Mouse (Mus musculus) bone marrow macrophage, adult 2 months (primary cell): ENCODE data around the gene Gm21731.
"Not testable (repeated sequence)": the region's sequence is repeated elsewhere in the genome, so short reads cannot be mapped to it uniquely, and the experiment has no call there.

Experiments used
- CTCF ChIP-seq: IDR thresholded peaks from 2 replicates; pipeline ENCODE4 v1.5.1; 2012; ENCODE audit warnings: low read depth, mild to moderate bottlenecking, low read length, moderate library complexity
- POLR2A ChIP-seq: IDR thresholded peaks from 2 replicates; pipeline ENCODE4 v1.6.1; 2012; ENCODE audit warnings: mild to moderate bottlenecking, low read depth, low read length, borderline replicate concordance

- TF ChIP-seq CTCF, POLR2A: not testable (repeated sequence)
Measured at GRCm38 (mm10) chr13:120215847-120216246, 23.1 kb upstream of the Gm21731 start, which contains the start of gene Gm21762.
